Mouse (Mus musculus): ENCODE data around the gene Pmm1.

DNA sequence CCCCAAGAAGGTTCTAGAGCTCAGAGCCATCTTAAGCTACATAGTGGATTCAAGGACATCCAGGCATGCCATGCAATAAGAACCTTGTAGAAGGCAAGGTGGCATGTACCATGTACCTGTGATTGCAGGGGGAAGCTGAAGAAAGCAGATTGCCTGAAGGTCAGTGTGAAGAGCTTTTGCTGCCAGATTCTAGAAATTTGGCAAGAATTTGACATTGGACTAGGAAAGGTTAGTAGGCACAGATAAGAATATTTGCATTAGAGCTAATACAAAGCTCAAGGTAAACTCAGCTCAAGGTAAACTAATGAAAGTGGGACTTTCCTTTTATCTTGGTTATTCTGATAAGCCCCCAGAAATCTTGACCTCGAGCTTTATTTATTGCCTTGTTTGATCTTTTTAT lies 3.5 kb upstream of the Pmm1 start:
- TF ChIP-seq CEBPB (IDR thresholded peaks at IDR 0.05; ENCODE audit: insufficient read depth, poor library complexity, severe bottlenecking) (no peak), POLR2A (IDR thresholded peaks at IDR 0.05; ENCODE audit: insufficient read length, low read depth) (no peak), TCF3 (IDR thresholded peaks at IDR 0.05; ENCODE audit: insufficient read length, low read depth) (no peak), USF1 (IDR thresholded peaks at IDR 0.05; ENCODE audit: low read depth) (no peak), SRF (IDR thresholded peaks at IDR 0.05; ENCODE audit: control insufficient read depth, insufficient read length, low read depth) (no peak), REST (IDR thresholded peaks at IDR 0.05; ENCODE audit: insufficient read depth, insufficient read length) (no peak), TCF12 (IDR thresholded peaks at IDR 0.05; ENCODE audit: insufficient read depth, poor library complexity, severe bottlenecking) (no peak), MYOG (IDR thresholded peaks at IDR 0.05; ENCODE audit: control insufficient read depth in 1 of 3, insufficient read depth in 1 of 3, insufficient read length in 2 of 3, low read depth in 2 of 3) (no peak), MYOD1 (IDR thresholded peaks at IDR 0.05; ENCODE audit: control insufficient read depth in 1 of 3, insufficient read length in 2 of 3, low read depth in 2 of 3) (no peak), E2F4 (IDR thresholded peaks at IDR 0.05; ENCODE audit: insufficient read depth) (no peak), MAX (IDR thresholded peaks at IDR 0.05; ENCODE audit: low read depth) (no peak)

All from myocyte (in vitro differentiated cells).